In genomic region chr13:19717201-19717600, GRCm38 (mm10) we compare ENCODE assay signal across 22 mouse cellular contexts. TPM values are rescaled to one million over a fixed set of nuclear protein-coding genes. Genes with fewer than 3 reads are reported as not detected.
DNase-seq lines count a peak whose midpoint lies in the region; ATAC-seq lines count a peak whose summit lies in the region.
"Had no signal": no experiment of that assay in that cellular context is flagged by ENCODE, and none has a peak within 500 bp of the region (broad histone marks: within the 10 kb centered on the region; RNA-seq: fewer than 3 reads in every experiment).

No protein-coding gene starts in this region.

- WGBS in hindbrain, embryonic 15.5 days, result 53% methylated on average over 2 of the region's 2 CpGs
- 93% methylated on average over 2 of the region's 2 CpGs for WGBS in hindbrain, embryonic 10.5 days
- WGBS in midbrain, embryonic 14.5 days, result 76% methylated on average over 2 of the region's 2 CpGs
- WGBS in midbrain, embryonic 10.5 days, result 90% methylated on average over 2 of the region's 2 CpGs

- no peaks in the 10 kb centered on the region for H3K36me3 ChIP-seq in hindbrain, embryonic 15.5 days
- no peaks in the 10 kb centered on the region for H3K36me3 ChIP-seq in hindbrain, embryonic 10.5 days
- no peaks in the 10 kb centered on the region for H3K36me3 ChIP-seq in midbrain, embryonic 14.5 days (ENCODE audit: control insufficient read depth, insufficient read depth, low read length)
- H3K36me3 ChIP-seq in midbrain, embryonic 10.5 days, result no peaks in the 10 kb centered on the region
- H3K36me3 ChIP-seq: embryonic facial prominence, embryonic 15.5 days; forebrain, embryonic 10.5 days; heart, embryonic 13.5 days had no signal

- H3K27me3 ChIP-seq in hindbrain, embryonic 15.5 days, result no peaks in the 10 kb centered on the region
- no peaks in the 10 kb centered on the region for H3K27me3 ChIP-seq in hindbrain, embryonic 10.5 days (ENCODE audit: insufficient read depth, poor library complexity, severe bottlenecking)
- no peaks in the 10 kb centered on the region for H3K27me3 ChIP-seq in midbrain, embryonic 14.5 days (ENCODE audit: control insufficient read depth, insufficient read depth, low read length)
- H3K27me3 ChIP-seq in midbrain, embryonic 10.5 days (ENCODE audit: low read depth, poor library complexity, severe bottlenecking), result no peaks in the 10 kb centered on the region
- H3K27me3 ChIP-seq: embryonic facial prominence, embryonic 15.5 days; heart, embryonic 13.5 days had no signal

- H3K4me3 ChIP-seq in hindbrain, embryonic 15.5 days, result no peak overlapping the region
- no peak overlapping the region for H3K4me3 ChIP-seq in hindbrain, embryonic 10.5 days
- no peak overlapping the region for H3K4me3 ChIP-seq in midbrain, embryonic 14.5 days (replicated peaks; ENCODE audit: low read depth, low read length)
- no peak overlapping the region for H3K4me3 ChIP-seq in midbrain, embryonic 10.5 days
- H3K4me3 ChIP-seq: embryonic facial prominence, embryonic 15.5 days; erythroblast, embryonic 14.5 days; forebrain, embryonic 10.5 days; gastrocnemius, adult 2 months; heart, embryonic 13.5 days had no signal

- 0 out of 2 replicates have a peak, but pooled peaks cover 2% of the 10 kb centered on the region for H3K4me1 ChIP-seq in hindbrain, embryonic 15.5 days (replicated peaks)
- H3K4me1 ChIP-seq in hindbrain, embryonic 10.5 days (replicated peaks), result no peaks in the 10 kb centered on the region
- H3K4me1 ChIP-seq in midbrain, embryonic 14.5 days (ENCODE audit: control insufficient read depth, insufficient read depth, low read length), result no peaks in the 10 kb centered on the region
- no peaks in the 10 kb centered on the region for H3K4me1 ChIP-seq in midbrain, embryonic 10.5 days
- H3K4me1 ChIP-seq: embryonic facial prominence, embryonic 15.5 days; forebrain, embryonic 10.5 days; heart, embryonic 13.5 days had no signal

- intact Hi-C loops in gastrocnemius, postnatal 36 days (cut with DNase I), result no loop called here

- H3K27ac ChIP-seq in hindbrain, embryonic 15.5 days (replicated peaks), result no peak overlapping the region
- H3K27ac ChIP-seq in hindbrain, embryonic 10.5 days, result no peak overlapping the region
- H3K27ac ChIP-seq in midbrain, embryonic 14.5 days (replicated peaks; ENCODE audit: low read depth, low read length), result no peak overlapping the region
- no peak overlapping the region for H3K27ac ChIP-seq in midbrain, embryonic 10.5 days (replicated peaks)
- H3K27ac ChIP-seq: embryonic facial prominence, embryonic 15.5 days; forebrain, embryonic 10.5 days; gastrocnemius, adult 2 months; heart, embryonic 13.5 days had no signal

- H3K4me2 ChIP-seq in hindbrain, embryonic 15.5 days, result no peak overlapping the region
- no peak overlapping the region for H3K4me2 ChIP-seq in midbrain, embryonic 14.5 days (ENCODE audit: low read length)
- H3K4me2 ChIP-seq: embryonic facial prominence, embryonic 15.5 days; heart, embryonic 13.5 days had no signal

- no peak overlapping the region for H3K9ac ChIP-seq in hindbrain, embryonic 15.5 days
- no peak overlapping the region for H3K9ac ChIP-seq in midbrain, embryonic 14.5 days (replicated peaks; ENCODE audit: low read length)
- H3K9ac ChIP-seq: embryonic facial prominence, embryonic 15.5 days; heart, embryonic 13.5 days had no signal

- no peaks in the 10 kb centered on the region for H3K9me3 ChIP-seq in hindbrain, embryonic 15.5 days
- no peaks in the 10 kb centered on the region for H3K9me3 ChIP-seq in hindbrain, embryonic 10.5 days
- no peaks in the 10 kb centered on the region for H3K9me3 ChIP-seq in midbrain, embryonic 14.5 days (ENCODE audit: control insufficient read depth, low read length)
- no peaks in the 10 kb centered on the region for H3K9me3 ChIP-seq in midbrain, embryonic 10.5 days (replicated peaks)
- H3K9me3 ChIP-seq: embryonic facial prominence, embryonic 15.5 days; forebrain, embryonic 10.5 days; heart, embryonic 13.5 days had no signal

- no peak for DNase-seq in hindbrain, embryonic 10.5 days (ENCODE audit: low spot score)
- DNase-seq in midbrain, embryonic 14.5 days, result peak; percentile 15
- no peak for DNase-seq in midbrain, embryonic 10.5 days (ENCODE audit: low spot score)
- DNase-seq in brain, adult 2 months (ENCODE audit: low read depth, low spot score), result peak; percentile 7
- no peak for DNase-seq in gastrocnemius, postnatal 36 days
- DNase-seq: adrenal gland, postnatal 10 days; cerebellum, adult 18-20 months; cerebellum, adult 9-11 months; gastrocnemius, adult 2 months; gastrocnemius, postnatal 25 days; heart, adult 11 months; heart, postnatal 36 days; kidney, adult 2 months had no signal

- peak; percentile 56; the same call in 1 of the 2 replicates for ATAC-seq in hindbrain, embryonic 15.5 days (ENCODE audit: low FRiP score, low read depth)
- no peak for ATAC-seq in midbrain, embryonic 14.5 days (ENCODE audit: low FRiP score, low TSS enrichment)
- ATAC-seq: intestine, embryonic 16.5 days had no signal

RNA-seq across cellular contexts. Expression of gene Nme8, which starts 19.6 kb away (rescaled TPM):
- polyA plus RNA-seq in hindbrain, embryonic 15.5 days (2015; fragmentation: Nextera tagmentation; extraction: Ambion mirVana), result 0.13 and 0.14 TPM in 2 replicates
- polyA plus RNA-seq in hindbrain, embryonic 10.5 days (2016; fragmentation: Nextera tagmentation; extraction: Ambion mirVana), result not detected in 2 replicates
- not detected in 2 replicates for polyA plus RNA-seq in midbrain, embryonic 14.5 days (2014; fragmentation: Nextera tagmentation; extraction: Ambion mirVana)
- polyA plus RNA-seq in midbrain, embryonic 10.5 days (2016; fragmentation: Nextera tagmentation; extraction: Ambion mirVana), result not detected in 2 replicates
- total RNA-seq in gastrocnemius, postnatal 36 days (2021), result not detected
- total RNA-seq: adrenal gland, postnatal 10 days; adrenal gland, postnatal 4 days; ES-E14; gastrocnemius, adult 2 months; gastrocnemius, postnatal 25 days had no signal
- polyA plus RNA-seq: embryonic facial prominence, embryonic 11.5 days; embryonic facial prominence, embryonic 15.5 days; erythroblast, embryonic 14.5 days; forebrain, embryonic 10.5 days; intestine, embryonic 16.5 days; kidney, adult 2 months had no signal

Comparison
In these comparisons a context has a peak if more than half of its experiments do, and no peak if none do; other contexts are left out.
1. DNase-seq: peak in midbrain, embryonic 14.5 days (single experiment) and brain, adult 2 months (single experiment); none in hindbrain, embryonic 10.5 days (single experiment), midbrain, embryonic 10.5 days (single experiment) and gastrocnemius, postnatal 36 days (0 of 2).